Mouse (Mus musculus) R1 (cell line): ENCODE measurements around the gene Rrp36.

ENCODE experiments used
- DNase-seq: peaks from one replicate; pipeline ENCODE4 v3.0.0-alpha.2; 2018; ENCODE audit warnings: low read depth, low spot score

The Rrp36 gene

GRCm38 (mm10) chr17:46647279-46647678 lies 26.9 kb downstream of the Rrp36 start:
- no peak for DNase-seq

DNA sequence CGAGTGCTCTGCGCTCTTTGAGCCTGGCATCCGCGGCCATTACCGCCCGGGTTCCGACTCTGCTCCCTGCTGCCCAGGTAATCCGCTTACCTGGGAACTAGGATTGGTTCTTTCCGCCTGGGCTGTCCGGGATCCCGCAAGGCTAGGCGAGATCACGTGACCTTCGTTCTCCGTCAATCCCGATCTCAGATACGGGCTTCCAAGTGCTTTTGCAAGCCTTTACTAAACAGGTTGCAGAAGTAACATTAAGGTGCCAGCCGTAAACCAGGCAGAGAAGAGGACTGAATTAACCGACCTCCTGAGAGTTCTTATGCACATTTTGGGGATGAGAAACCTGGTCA lies 27.9 kb downstream of the Rrp36 start:
- DNase-seq, result no peak

- peak; percentile 99 for DNase-seq
These were observed 28.4 kb downstream of the Rrp36 start, which contains the start of the genes Klc4 and Mrpl2 for GRCm38 (mm10) chr17:46645561-46646321. TSS of gene Klc4 (minus strand) at chr17:46646022. TSS of gene Mrpl2 (plus strand) at chr17:46646229.

GRCm38 (mm10) chr17:46644916-46645475 lies 29.2 kb downstream of the Rrp36 start:
- no peak for DNase-seq

DNA sequence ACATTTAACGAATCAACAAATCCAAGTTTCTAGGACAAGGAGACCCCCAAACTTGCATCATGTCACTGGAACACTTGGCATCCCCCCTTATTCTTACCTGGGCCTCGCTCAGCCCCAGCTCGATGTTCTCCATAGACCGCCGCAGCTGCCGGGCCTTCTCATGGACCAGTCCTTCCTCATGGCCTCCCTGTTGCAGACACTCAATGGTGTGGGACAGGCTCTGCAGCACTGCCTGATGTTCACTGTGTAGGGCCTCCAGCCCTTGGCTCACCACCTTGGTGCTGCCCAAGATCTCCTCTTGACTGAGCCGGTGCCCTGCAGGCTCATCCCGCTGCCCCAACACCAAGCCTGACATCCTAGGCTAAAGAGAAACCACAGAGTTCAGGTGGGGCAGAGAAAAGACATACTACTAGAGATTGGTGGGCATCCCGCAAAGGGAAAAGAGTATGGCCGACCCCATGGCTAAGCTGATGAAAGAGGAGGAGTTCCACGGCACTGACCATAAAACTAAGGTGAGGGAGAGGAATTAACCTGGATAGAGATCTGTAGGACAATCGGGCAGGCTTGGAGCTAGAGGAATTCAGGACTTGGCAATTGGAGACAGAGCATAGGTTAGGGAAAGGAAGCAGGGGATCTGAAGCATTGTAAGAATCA lies 29.9 kb downstream of the Rrp36 start:
- no peak for DNase-seq

DNA sequence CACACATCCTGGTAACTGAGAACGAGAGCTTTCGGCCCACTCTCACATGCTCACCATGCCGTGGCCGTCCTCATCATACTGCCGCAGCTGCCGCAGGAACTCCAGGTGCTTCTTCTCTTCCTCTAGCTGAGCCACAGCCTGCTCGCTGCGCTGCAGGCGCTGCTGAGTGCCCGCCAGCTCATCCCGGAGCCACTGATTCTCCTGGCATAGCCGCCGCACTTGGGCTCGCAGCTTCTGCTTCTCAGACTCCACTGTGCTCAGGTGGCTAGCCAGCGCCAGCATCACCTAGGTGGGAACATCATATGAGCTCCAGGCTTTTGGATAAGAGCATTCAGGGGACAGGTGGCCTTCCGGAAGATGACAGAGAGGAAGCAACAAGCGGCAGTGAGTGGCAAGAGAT lies 32.1 kb downstream of the Rrp36 start:
- DNase-seq, result no peak

GRCm38 (mm10) chr17:46639929-46640328 lies 34.2 kb downstream of the Rrp36 start:
- no peak for DNase-seq

- DNase-seq, result peak; percentile 75
These were observed 37.2 kb downstream of the Rrp36 start for GRCm38 (mm10) chr17:46636831-46637523.

DNA sequence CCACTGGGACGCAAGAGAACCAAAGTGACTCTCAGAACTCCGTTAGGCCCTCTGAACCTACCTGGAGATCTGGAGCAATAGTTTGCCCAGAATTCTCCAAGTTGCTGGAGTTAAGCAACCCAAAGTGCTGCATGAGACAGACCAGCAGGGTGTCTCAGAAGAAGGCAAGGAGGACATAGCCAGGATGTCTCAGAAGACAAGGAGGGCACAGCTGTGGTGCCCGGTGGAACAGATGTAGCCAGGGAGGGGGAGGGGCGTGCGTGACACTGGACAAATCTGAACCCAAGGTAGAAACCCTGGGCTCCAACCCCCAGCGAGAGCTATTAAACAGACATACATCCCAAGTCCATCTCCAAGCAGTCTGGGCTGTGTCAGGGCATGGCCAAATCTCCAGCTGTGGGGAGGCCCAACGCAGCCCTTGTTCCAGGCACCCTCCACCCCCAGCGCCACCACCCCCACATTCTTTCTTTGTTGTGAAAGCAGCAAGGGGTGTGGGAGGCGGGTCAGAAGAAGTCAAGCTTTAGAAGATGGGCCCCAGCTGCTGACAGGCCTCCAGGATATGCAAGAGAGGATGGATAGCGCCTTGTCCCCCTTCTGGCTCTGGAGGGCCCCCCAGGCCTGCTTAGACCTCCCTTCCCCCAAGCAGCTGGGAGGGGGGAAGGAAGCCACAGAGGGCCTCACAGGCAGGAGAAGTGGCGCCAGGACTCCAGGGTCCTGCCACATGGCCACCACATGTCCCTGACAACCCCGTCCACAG lies 44.3 kb downstream of the Rrp36 start:
- DNase-seq, result peak; percentile 95

- peak; percentile 93 for DNase-seq
These were observed 45.1 kb downstream of the Rrp36 start, which contains the start of gene Ptk7 for GRCm38 (mm10) chr17:46628791-46629684. TSS of gene Ptk7 (minus strand) at chr17:46629504.

DNA sequence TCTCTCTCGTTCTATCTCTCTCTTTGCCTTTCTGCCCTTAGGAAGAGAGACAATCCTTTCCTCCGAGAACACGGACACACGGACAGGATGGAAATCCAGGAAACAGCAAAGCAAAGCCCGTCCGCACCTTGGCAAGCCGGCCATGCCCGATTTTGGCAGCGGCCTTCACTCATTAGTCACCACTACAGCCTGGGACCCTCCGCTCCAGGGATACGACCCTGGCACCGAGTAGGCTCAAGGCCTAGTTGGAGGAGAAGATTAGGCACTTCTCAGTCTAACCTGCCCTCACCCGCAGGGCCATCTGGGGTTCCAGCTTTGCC lies 45.7 kb downstream of the Rrp36 start:
- no peak for DNase-seq

- DNase-seq, result no peak
These were observed 46.7 kb downstream of the Rrp36 start for GRCm38 (mm10) chr17:46627409-46627808.

DNA sequence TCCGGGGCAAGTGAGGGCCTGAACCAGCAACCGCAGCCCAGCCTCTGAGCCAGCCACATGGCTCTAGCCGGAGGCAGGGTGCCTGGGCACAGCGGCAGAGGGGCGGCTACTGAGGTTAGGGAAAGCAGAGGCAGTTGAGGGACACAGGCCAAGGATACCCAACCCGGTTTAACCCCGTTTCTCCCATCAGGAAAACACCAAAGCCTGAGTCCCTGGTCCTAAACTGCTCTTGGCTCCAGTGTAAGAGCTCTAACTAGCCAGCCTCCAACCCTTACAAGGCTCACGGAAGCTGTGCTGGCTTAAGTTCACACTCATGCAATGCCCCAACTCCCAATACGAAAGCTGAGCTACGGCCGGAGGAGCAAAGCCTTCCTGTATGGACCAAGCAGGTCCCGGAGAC lies 49.6 kb downstream of the Rrp36 start:
- no peak for DNase-seq

DNA sequence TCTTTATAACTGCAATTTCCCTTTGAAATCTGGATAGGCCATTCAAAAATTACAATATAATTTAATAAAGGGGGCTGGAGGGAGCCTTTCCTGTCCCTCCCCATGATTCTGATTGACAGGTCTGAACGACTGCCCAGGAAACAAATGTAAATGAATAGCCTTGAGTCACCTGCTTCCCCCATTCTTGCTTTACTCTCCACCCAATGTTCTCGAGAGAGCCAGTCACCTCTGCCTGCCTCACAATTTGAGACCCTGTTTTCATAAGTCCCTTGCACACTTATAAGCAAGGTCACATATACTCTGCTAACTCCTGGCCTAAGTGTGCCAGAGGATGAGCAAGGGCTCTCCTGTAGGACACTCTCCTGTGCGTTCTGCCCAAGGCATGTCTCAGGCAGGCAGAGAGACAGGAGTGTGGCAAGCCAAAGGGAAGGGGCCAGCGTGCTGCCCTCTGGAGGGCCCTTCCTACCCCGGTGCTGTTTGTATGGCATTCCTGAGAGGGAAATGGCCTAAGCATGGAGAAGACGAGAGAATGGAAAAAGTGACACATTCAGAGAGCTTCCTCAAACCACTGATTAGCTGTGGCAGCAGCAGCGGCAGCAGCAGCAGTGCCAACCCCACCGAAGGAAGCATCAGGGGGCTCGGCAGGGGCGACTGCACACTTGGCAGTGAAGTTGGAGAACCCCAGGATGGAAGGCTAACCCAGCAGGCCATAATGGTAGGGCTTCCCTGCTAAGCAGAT lies 50.2 kb downstream of the Rrp36 start:
- DNase-seq, result peak; percentile 36

GRCm38 (mm10) chr17:46622269-46622668 lies 51.9 kb downstream of the Rrp36 start:
- DNase-seq, result peak; percentile 48

- DNase-seq, result no peak
These were observed 52.8 kb downstream of the Rrp36 start for GRCm38 (mm10) chr17:46621324-46621723.

DNA sequence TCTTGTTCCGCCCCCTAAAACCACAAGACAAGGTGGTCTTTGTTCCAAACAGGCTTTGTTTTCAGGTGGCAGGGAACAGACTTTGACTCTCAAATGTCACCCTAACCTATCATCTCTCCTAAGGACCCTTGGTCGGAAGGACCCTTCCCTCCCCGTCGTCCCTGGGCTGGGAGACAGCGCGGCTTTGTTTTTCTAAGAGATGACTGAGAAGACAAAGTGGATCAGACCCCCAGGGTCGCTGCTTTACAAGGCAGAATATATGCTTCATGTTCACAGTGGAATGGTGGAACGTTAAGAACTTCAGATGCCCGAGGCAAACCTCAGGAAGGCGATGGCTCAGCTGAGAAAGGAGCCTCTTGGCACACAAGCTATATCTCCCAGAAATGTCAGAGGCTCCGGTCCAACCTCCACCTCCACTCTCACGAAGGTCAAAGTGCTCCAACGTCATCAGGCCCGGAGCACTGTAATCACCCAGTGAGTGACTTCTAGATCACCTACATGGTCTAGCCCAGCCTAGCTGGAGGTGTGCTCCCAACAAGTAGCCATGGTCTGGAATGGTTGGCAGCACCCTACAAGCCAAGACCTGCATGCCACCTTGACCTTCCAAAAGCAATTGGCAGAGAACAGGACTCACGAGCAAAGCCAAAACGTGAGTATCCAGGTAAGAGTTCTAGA lies 54.3 kb downstream of the Rrp36 start:
- no peak for DNase-seq

DNA sequence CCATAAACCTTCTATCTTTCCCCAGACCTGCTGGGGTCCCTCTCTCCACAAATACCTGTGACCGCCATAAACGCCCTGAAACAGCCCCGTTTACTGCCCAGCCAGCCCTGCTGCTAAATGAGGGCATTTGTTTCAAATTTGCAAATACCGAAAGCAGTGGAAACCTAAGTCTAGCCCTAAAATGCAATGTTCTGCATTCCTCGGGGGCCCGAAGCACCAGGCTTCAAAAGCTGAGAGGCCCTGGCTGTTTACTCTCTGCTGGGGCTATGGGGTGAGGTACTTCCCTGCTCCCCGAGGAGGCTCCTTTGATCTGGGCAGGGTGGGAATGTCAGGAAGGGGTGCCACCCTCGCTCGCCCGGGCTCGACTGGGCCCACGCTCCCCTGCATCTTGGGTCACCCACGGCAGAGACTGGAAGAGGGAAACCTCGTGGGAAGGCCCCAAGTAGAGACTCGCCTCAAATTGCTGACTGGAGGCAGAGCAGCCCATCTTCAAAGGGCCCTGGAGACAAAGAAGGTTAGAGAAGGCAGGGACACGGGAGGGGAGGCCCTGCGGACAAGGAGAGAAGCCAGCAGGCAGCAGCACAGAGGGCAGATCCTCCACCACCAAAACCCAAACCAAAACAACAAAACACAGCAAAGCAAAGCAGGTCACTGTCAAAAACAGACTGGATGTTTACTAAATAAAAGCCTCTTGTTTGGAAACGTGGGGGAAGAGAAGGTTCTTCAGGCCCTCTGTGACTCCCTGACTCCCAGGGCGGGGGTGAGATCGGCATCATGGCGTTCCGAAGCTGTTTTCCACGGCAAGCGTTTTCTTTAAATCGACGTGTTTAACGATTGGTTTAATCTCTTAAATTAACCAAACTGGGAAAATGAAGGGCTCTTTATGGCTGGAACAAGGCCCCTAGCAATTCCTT lies 55.1 kb downstream of the Rrp36 start:
- no peak for DNase-seq
